Mouse (Mus musculus) lung, postnatal 0 days (tissue): ENCODE measurements around the gene Gm525. TPM values are rescaled to one million over a fixed set of nuclear protein-coding genes. Genes with fewer than 3 reads are reported as not detected.
"Not testable (repeated sequence)": the region's sequence is repeated elsewhere in the genome, so short reads cannot be mapped to it uniquely, and the experiment has no call there.

ENCODE experiments used
- ATAC-seq: fragments of 200-750 bp; cut with Nextera tagmentation; 2 replicates; pipeline ENCODE4 v1.8.0; 2017; ENCODE audit warnings: moderate library complexity
- DNase-seq: peaks from one replicate; pipeline ENCODE4 v3.0.0-alpha.2; 2016; ENCODE audit warnings: low spot score
- H3K27ac ChIP-seq: fragments of 300-500 bp; sonication (generic); 2 replicates; pipeline ENCODE4 v1.5.1; 2014; ENCODE audit warnings: antibody characterized with exemption, mild to moderate bottlenecking, low read length, mixed read lengths
- H3K27me3 ChIP-seq: fragments of 300-500 bp; sonication (generic); replicated peaks from 2 replicates; pipeline ENCODE4 v1.6.1; 2014; ENCODE audit warnings: low read length, mixed read lengths; ENCODE audit not compliant: insufficient read depth
- H3K36me3 ChIP-seq: fragments of 300-500 bp; sonication (generic); 2 replicates; pipeline ENCODE4 v1.6.1; 2014; ENCODE audit warnings: low read length, mixed read lengths; ENCODE audit not compliant: insufficient read depth
- H3K4me1 ChIP-seq: fragments of 300-500 bp; sonication (generic); 2 replicates; pipeline ENCODE4 v1.6.1; 2014; ENCODE audit warnings: antibody characterized with exemption, low read depth, low read length, mixed read lengths; ENCODE audit not compliant: insufficient read depth
- H3K4me2 ChIP-seq: fragments of 300-500 bp; sonication (generic); replicated peaks from 2 replicates; pipeline ENCODE4 v1.6.1; 2014; ENCODE audit warnings: low read depth, mild to moderate bottlenecking, low read length, moderate library complexity, mixed read lengths
- H3K4me3 ChIP-seq: fragments of 300-500 bp; sonication (generic); 2 replicates; pipeline ENCODE4 v1.5.1; 2014; ENCODE audit warnings: low read depth, low read length
- H3K9ac ChIP-seq: fragments of 300-500 bp; sonication (generic); replicated peaks from 2 replicates; pipeline ENCODE4 v1.6.1; 2014; ENCODE audit warnings: low read depth, mild to moderate bottlenecking
- H3K9me3 ChIP-seq: fragments of 300-500 bp; sonication (generic); 2 replicates; pipeline ENCODE4 v1.6.1; 2016; ENCODE audit warnings: low read length, mixed read lengths
- CTCF ChIP-seq: IDR thresholded peaks from 2 replicates; pipeline ENCODE4 v1.5.1; 2016; ENCODE audit warnings: antibody characterized with exemption, mild to moderate bottlenecking
- EP300 ChIP-seq: IDR thresholded peaks from 2 replicates; pipeline ENCODE4 v1.6.1; 2016; ENCODE audit warnings: antibody characterized with exemption, mild to moderate bottlenecking, control low read depth
- WGBS: fragments of 180-500 bp; shearing (Covaris S2); extraction: QIAGEN DNeasy Blood & Tissue Kit; methylation state at CpG from one replicate; pipeline ENCODE4 v1.1.7; 2014; 5-methylcytosine and 5-hydroxymethylcytosine counted together
- polyA plus RNA-seq: library from polyadenylated mRNA; unstranded; fragments of >200 nt; fragmentation: Nextera tagmentation; extraction: Ambion mirVana; gene quantifications from 2 replicates; pipeline ENCODE4 v1.2.1, GENCODE M21; 2015

The Gm525 gene
- polyA plus RNA-seq, 1 experiment from 2014 or later: 0.25 TPM

DNA sequence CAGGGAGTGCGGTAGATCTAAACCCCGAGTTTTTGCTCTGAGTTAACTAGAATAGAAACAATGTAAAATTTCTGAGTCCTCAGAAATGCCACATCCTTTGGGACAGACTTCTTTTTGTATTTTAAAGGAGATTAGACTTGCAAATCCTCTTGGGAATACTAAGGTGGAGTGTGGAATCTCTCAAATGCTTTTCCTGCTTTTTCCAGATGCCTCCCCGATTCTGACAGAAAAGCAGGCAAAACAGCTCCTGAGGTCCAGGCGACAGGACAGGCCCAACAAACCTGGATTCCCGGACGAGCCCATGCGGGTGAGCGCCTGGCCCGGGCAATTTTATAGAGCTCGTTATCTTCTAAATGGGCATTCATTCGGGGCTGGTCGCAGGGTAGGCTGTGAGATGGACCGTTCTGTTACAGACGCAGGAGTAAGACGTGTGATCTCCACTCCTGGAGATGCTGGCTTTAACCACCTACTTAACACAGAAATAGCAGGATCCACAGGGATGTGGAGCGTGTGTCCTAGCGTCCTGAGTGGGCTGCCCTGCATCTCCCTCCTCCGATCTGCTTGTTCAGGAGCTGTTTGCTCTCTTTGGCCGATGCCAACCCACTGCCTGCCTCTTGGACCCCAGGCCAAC is 1.3 kb downstream of the Gm525 start:
- ATAC-seq: no peak
- 77% methylated on average over 19 of the region's 19 CpGs for WGBS
- no peak overlapping the region for H3K4me2 ChIP-seq
- H3K36me3 ChIP-seq: no peaks in the 10 kb centered on the region
- H3K9me3 ChIP-seq: no peaks in the 10 kb centered on the region
- TF ChIP-seq EP300: no peak
- no peak for TF ChIP-seq CTCF
- H3K9ac ChIP-seq: no peak overlapping the region
- no peaks in the 10 kb centered on the region for H3K27me3 ChIP-seq
- no peak overlapping the region for H3K4me3 ChIP-seq
- no peak for DNase-seq
- H3K27ac ChIP-seq: no peak overlapping the region
- no peaks in the 10 kb centered on the region for H3K4me1 ChIP-seq

DNA sequence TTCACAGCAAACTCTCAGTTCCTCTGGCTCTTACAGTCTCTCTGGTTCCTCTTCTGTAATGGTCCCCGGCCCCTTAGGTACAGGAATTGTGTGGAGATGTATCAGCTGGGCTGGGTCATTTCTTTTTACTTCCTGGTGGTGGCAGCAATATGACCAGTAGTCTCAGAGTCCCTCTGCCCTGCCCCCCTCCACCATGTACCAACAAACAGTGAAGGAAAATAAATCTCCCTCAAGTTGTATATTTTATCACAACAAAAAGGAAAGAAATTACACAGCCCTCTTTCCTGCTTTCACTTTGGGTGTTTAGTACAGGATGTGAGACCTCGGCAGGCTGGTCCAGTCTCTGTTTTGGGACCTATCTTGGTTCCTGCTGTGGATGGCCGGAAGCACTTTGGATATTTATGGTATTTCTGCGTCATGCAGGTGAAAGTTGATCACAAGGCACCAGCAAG is 2.8 kb downstream of the Gm525 start:
- H3K4me3 ChIP-seq: no peak overlapping the region
- no peaks in the 10 kb centered on the region for H3K27me3 ChIP-seq
- H3K27ac ChIP-seq: no peak overlapping the region
- H3K36me3 ChIP-seq: no peaks in the 10 kb centered on the region
- ATAC-seq: peak; percentile 21; the same call in 1 of the 2 replicates
- no peak overlapping the region for H3K9ac ChIP-seq
- H3K4me2 ChIP-seq: no peak overlapping the region
- TF ChIP-seq EP300 (no peak), CTCF (peak; percentile 26)
- peak; percentile 32 for DNase-seq
- no peaks in the 10 kb centered on the region for H3K9me3 ChIP-seq
- 51% methylated on average over 4 of the region's 4 CpGs for WGBS
- H3K4me1 ChIP-seq: no peaks in the 10 kb centered on the region

DNA sequence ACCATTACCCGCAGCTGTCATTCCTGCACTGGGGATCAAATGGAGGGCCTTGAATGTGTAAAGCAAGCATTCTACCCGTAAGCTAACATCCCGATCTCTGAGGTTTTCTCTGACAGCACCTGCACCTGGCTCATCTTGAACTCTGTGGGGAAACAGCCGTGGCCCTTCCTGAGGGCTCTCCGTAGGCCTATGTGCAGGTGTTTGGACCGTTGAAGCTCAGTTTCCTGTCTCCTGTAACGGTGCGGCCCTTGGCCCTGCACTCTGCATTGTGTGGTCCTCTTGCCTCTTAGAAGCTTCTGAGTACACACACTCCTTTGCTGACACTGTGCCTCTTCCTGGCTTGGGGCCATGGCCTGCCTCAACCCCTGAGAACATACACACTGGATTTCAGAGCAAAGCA is 4.0 kb downstream of the Gm525 start:
- Histone ChIP-seq H3K4me3 (no peak overlapping the region), H3K27me3 (no peaks in the 10 kb centered on the region), H3K36me3 (no peaks in the 10 kb centered on the region), H3K4me2 (no peak overlapping the region), H3K9me3 (no peaks in the 10 kb centered on the region), H3K4me1 (no peaks in the 10 kb centered on the region), H3K27ac (no peak overlapping the region), H3K9ac (no peak overlapping the region)
- no peak for TF ChIP-seq CTCF
- TF ChIP-seq EP300: no peak
- no peak for ATAC-seq
- no peak for DNase-seq
- 73% methylated on average over 8 of the region's 8 CpGs for WGBS

DNA sequence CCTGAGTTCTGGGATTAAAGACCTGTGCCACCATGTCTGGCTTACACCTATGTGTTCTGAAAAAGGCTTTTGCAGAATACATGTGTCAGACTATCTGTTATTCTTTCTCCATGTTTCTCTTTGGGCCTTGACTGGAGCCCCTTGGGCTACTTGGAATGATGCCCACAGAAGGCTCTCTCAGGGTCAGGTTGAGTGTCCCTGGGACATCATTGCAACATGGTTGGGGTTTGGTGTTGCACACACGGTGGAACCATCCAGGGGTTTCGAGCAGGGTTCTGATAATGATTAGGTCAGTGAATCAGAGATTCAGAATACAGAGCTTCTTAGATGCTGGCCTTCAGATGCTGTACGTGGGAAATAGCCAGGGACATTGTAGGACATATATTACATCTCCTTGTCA is 4.7 kb downstream of the Gm525 start:
- TF ChIP-seq EP300: no peak
- TF ChIP-seq CTCF: no peak

DNA sequence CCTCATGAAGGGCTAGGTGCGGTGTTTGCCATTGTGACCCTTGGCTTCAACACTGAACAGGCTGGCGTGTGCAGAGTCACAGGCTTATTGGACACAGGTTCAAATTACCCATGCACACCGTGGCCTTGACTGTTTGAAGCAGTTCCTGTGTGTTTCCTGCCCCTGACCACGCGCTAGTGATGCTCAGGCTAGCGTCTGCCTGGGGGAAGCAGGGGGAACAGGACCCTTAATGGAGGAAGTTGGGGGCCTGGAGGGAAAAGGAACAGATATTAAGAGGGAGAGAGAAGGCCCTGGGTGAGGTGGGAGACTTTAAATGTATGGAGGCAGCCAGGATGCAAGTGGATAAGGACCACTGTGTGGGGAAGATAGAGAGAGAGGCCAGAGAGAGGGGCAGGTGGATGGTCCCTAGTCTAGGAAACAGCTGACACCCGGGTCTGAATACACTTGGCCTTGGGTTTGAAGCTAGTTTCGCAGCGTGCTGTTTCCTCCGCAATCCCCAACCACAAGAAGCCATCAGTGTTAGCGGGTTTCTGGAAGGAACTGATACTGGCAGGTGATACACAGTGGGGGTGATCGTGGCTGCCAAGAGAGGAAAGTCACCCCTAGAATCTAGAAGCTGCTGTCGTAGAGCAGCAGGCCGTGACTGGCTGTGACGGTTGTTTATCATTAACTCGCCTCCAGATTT is 5.5 kb downstream of the Gm525 start:
- no peaks in the 10 kb centered on the region for H3K4me1 ChIP-seq
- H3K27ac ChIP-seq: no peak overlapping the region
- TF ChIP-seq CTCF (no peak), EP300 (no peak)
- no peak overlapping the region for H3K9ac ChIP-seq
- 74% methylated on average over 16 of the region's 16 CpGs for WGBS
- H3K4me2 ChIP-seq: no peak overlapping the region
- H3K4me3 ChIP-seq: no peak overlapping the region
- no peaks in the 10 kb centered on the region for H3K9me3 ChIP-seq
- no peaks in the 10 kb centered on the region for H3K36me3 ChIP-seq
- DNase-seq (no peak), ATAC-seq (no peak)
- H3K27me3 ChIP-seq: no peaks in the 10 kb centered on the region

More for the DNA sequence above, 4.7 kb downstream of the Gm525 start:
- no peaks in the 10 kb centered on the region for H3K36me3 ChIP-seq
- 93% methylated on average over 3 of the region's 3 CpGs for WGBS
- no peak overlapping the region for H3K4me3 ChIP-seq
- no peaks in the 10 kb centered on the region for H3K27me3 ChIP-seq
- H3K9me3 ChIP-seq: no peaks in the 10 kb centered on the region
- H3K4me2 ChIP-seq: no peak overlapping the region
- no peak for ATAC-seq
- H3K4me1 ChIP-seq: no peaks in the 10 kb centered on the region
- no peak overlapping the region for H3K9ac ChIP-seq
- no peak for DNase-seq
- H3K27ac ChIP-seq: no peak overlapping the region

DNA sequence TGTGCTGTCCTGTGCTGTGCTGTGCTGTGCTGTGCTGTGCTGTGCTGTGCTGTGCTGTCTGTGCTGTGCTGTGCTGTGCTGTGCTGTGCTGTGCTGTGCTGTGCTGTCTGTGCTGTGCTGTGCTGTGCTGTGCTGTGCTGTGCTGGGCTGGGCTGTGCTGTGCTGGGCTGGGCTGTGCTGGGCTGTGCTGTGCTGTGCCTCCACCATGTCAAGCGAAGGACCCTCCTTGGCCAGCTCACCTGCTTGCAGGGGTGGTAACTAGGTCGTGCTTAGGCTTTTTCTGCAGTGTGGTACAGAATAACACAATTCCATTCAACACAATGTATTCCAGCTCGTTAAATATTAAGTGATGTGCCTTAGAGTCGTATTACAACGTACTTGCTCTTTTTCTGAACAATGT is 8.3 kb downstream of the Gm525 start:
- not testable (repeated sequence) for H3K4me3 ChIP-seq, H3K27ac ChIP-seq, H3K36me3 ChIP-seq, H3K4me2 ChIP-seq, H3K9me3 ChIP-seq, DNase-seq, H3K27me3 ChIP-seq, H3K9ac ChIP-seq, ATAC-seq, H3K4me1 ChIP-seq
- WGBS: 51% methylated on average over 5 of the region's 5 CpGs

DNA sequence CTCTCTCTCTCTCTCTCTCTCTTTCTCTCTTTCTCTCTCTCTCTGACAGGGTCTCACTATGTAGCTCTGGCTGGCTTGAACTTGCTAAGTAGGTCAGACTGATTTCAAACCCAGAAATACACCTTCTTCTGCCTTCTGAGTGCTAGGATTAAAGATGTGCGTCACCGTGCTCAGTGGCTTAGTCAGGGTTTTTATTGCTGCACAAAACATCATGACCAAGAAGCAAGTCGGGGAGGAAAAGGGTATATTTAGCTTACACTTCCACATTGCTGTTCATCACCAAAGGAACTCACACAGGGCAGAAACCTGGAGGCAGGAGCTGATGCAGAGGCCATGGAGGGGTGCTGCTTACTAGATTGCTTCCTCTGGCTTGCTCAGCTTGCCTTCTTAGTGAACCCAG is 9.1 kb downstream of the Gm525 start:
- not testable (repeated sequence) for H3K27me3 ChIP-seq, H3K27ac ChIP-seq, H3K36me3 ChIP-seq, H3K4me2 ChIP-seq, H3K9me3 ChIP-seq, ATAC-seq, H3K9ac ChIP-seq, H3K4me3 ChIP-seq, DNase-seq, H3K4me1 ChIP-seq
- WGBS: 78% methylated on average over 3 of the region's 3 CpGs
